Mouse (Mus musculus) embryonic facial prominence, embryonic 15.5 days (tissue): Measurements from ENCODE around the gene Kcnk7. TPM values are rescaled to one million over a fixed set of nuclear protein-coding genes. Genes with fewer than 3 reads are reported as not detected.

Experiments used
- ATAC-seq: fragments of 200-750 bp; cut with Nextera tagmentation; 2 replicates; pipeline ENCODE4 v1.8.0; 2017; ENCODE audit warnings: low read depth, moderate TSS enrichment; ENCODE audit not compliant: insufficient number of reproducible peaks, low FRiP score, low TSS enrichment
- H3K27ac ChIP-seq: fragments of 300-500 bp; sonication (generic); replicated peaks from 2 replicates; pipeline ENCODE4 v1.5.1; 2015; ENCODE audit warnings: mild to moderate bottlenecking, inconsistent platforms
- H3K27me3 ChIP-seq: fragments of 300-500 bp; sonication (generic); 2 replicates; pipeline ENCODE4 v1.6.1; 2015; ENCODE audit warnings: inconsistent platforms
- H3K36me3 ChIP-seq: fragments of 300-500 bp; sonication (generic); 2 replicates; pipeline ENCODE4 v1.6.1; 2015; ENCODE audit warnings: mild to moderate bottlenecking, inconsistent platforms
- H3K4me1 ChIP-seq: fragments of 300-500 bp; sonication (generic); 2 replicates; pipeline ENCODE4 v1.6.1; 2015; ENCODE audit warnings: inconsistent platforms
- H3K4me2 ChIP-seq: fragments of 300-500 bp; sonication (generic); replicated peaks from 2 replicates; pipeline ENCODE4 v1.6.1; 2015; ENCODE audit warnings: mild to moderate bottlenecking, inconsistent platforms
- H3K4me3 ChIP-seq: fragments of 300-500 bp; sonication (generic); replicated peaks from 2 replicates; pipeline ENCODE4 v1.5.1; 2015; ENCODE audit warnings: mild to moderate bottlenecking, inconsistent platforms
- H3K9ac ChIP-seq: fragments of 300-500 bp; sonication (generic); 2 replicates; pipeline ENCODE4 v1.6.1; 2015; ENCODE audit warnings: inconsistent platforms
- H3K9me3 ChIP-seq: fragments of 300-500 bp; sonication (generic); replicated peaks from 2 replicates; pipeline ENCODE4 v1.6.1; 2016; ENCODE audit warnings: inconsistent platforms
- WGBS: fragments of 180-500 bp; shearing (Covaris S2); methylation state at CpG from one replicate; pipeline ENCODE4 v1.1.7; 2015; 5-methylcytosine and 5-hydroxymethylcytosine counted together
- polyA plus RNA-seq: library from polyadenylated mRNA; unstranded; fragments of >200 nt; fragmentation: Nextera tagmentation; extraction: Ambion mirVana; gene quantifications from 2 replicates; pipeline ENCODE4 v1.2.1, GENCODE M21; 2015

Kcnk7 gene
- polyA plus RNA-seq, 1 experiment from 2014 or later, result 3.8 TPM

DNA sequence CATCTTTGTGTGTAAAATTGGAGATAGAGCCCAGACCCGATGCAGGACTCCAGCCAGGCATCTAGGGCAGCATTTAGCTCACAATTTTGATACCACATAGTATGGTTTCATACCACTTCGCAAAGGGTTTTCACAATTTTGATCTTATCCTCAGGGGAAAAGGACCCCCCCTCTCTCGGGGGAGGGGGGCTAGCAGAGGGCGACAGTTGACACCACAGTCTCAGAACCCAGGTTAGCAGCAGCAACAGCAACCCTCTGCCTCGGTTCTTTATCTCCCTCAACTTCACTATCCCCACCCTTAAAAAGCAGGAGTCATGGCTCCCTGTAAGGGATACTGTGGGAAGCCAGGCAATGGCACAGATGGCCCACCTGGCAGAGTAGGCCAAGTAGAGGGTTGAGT is 9.1 kb downstream of the Kcnk7 start:
- 65% methylated on average over 5 of the region's 5 CpGs for WGBS
- H3K27me3 ChIP-seq, result no peaks in the 10 kb centered on the region
- no peak overlapping the region for H3K9ac ChIP-seq
- H3K27ac ChIP-seq, result peak overlapping the region; percentile 63
- H3K4me2 ChIP-seq, result no peak overlapping the region; the same call in 1 of the 2 replicates
- peaks cover 53% of the 10 kb centered on the region for H3K36me3 ChIP-seq
- no peaks in the 10 kb centered on the region for H3K9me3 ChIP-seq
- no peak overlapping the region for H3K4me3 ChIP-seq
- peaks cover 22% of the 10 kb centered on the region for H3K4me1 ChIP-seq
- 0 out of 2 replicates have a peak, but pooled peaks have one; percentile 17 for ATAC-seq

DNA sequence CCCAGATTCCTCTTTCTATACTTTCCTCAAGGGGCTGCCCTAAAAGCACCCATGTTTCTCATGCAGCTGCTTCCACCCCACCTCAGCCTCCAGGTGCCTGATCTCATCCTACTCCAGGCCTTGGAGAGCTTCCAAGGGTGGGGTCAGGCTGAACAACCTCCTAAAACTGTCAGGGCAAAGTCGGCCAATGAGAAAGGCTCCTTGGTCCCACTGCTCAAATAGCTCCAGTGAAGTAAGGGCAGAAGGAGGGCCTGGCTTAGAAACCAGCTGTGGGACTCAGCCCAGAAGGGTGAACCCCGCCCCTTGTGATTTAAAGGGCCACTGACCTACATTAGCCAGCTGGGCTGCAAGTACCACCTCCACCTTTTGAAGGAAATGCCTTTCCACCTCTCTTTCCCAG is 9.6 kb downstream of the Kcnk7 start:
- Histone ChIP-seq H3K27ac (peak overlapping the region; percentile 63), H3K9ac (no peak overlapping the region), H3K4me3 (no peak overlapping the region; the same call in 1 of the 2 replicates), H3K36me3 (peaks cover 53% of the 10 kb centered on the region), H3K4me2 (no peak overlapping the region; the same call in 1 of the 2 replicates), H3K9me3 (no peaks in the 10 kb centered on the region), H3K27me3 (no peaks in the 10 kb centered on the region), H3K4me1 (peaks cover 22% of the 10 kb centered on the region)
- peak; percentile 64; the same call in 1 of the 2 replicates for ATAC-seq
- WGBS, result 18% methylated on average over 2 of the region's 2 CpGs

DNA sequence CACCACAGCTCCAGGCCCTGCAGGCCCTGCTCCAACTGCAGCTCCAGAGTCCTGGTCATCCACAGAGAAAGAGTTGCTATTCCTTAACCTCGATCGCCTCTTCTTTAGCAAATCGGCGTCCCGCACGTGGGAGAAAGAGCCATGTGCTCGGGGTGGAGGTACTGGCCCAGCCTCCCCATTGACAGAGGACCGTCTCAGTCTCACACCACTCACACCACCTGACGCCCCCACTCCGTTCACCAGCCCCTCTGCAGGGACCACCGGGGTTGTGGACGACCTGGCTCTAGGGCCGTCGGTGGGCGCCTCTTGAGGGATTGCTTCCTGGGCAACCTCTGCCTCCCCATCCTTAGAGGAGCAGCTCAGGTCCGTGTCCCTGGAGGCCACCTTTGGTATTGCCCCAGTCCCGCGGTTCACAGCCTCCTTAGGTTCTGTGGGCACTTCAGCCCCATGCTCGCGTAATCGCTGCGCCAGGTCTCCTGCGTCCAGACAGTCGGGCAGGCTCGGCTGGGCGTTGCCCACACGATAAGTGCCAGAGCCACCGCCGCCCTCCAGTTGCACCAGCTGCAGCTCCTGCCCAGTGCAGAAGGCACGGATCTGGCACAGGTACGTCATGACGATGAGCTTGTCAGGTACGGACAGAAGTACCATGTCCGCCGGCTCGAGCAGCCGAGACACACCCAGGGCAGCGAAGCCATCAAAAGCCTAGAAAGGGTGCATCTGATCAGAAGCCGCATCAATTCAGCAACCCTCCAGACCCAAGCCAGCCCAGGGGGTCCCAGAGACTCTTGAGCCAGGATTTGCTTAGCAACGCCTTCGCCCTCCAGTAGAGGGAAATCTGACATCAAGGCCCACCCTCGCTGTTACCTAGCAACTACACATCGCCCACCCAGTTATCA is 11.9 kb downstream of the Kcnk7 start:
- H3K27ac ChIP-seq, result no peak overlapping the region
- H3K4me1 ChIP-seq, result peaks cover 22% of the 10 kb centered on the region
- WGBS, result 35% methylated on average over 43 of the region's 43 CpGs
- H3K27me3 ChIP-seq, result no peaks in the 10 kb centered on the region
- H3K4me2 ChIP-seq, result no peak overlapping the region
- 0 out of 2 replicates have a peak overlapping the region, but pooled peaks have one; percentile 18 for H3K9ac ChIP-seq
- no peak for ATAC-seq
- no peak overlapping the region for H3K4me3 ChIP-seq
- no peaks in the 10 kb centered on the region for H3K9me3 ChIP-seq
- H3K36me3 ChIP-seq, result peaks cover 56% of the 10 kb centered on the region

DNA sequence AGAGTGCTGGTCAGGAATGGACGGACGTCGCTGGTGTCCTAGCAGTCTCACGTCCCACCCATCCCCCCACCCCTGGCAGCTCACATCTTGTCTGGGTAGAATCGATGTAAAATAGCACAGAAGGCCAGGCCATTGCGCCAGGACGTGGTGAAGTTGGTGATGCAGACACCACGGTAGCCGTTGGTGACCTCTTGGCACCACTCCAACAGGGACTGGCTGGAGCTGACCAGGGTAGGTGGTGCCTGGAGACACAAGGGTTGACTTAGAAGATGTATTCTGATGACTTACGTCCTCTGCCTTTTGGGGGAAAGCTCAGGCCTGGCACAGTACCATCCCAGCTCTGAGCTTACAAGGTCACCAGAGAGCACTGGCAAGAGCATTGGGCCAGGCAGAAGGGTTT is 12.8 kb downstream of the Kcnk7 start:
- Histone ChIP-seq H3K27me3 (no peaks in the 10 kb centered on the region), H3K4me1 (peaks cover 22% of the 10 kb centered on the region), H3K9ac (no peak overlapping the region), H3K4me3 (no peak overlapping the region), H3K9me3 (no peaks in the 10 kb centered on the region), H3K27ac (no peak overlapping the region), H3K4me2 (no peak overlapping the region), H3K36me3 (peaks cover 58% of the 10 kb centered on the region)
- ATAC-seq, result no peak
- 61% methylated on average over 10 of the region's 10 CpGs for WGBS

DNA sequence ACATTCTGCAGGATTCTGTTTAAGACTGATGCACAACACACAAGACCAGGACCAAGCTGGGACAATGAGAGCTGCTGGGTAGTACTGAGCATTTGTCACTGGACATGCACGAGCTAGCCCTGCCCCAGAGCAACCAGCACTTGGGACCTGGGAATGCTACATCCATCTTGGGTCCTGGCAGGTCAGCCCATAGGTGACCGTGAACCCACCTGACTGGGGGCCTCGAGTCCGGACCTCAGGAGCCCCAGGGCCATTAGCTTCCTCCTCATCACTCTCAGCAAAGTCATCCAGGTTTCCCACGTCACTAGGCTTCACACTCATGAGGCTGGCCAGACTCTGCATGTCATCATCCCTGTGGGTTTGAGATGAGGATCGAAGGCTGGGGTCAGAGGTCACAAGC is 17.1 kb downstream of the Kcnk7 start:
- Histone ChIP-seq H3K4me3 (no peak overlapping the region), H3K4me1 (peaks cover 27% of the 10 kb centered on the region), H3K36me3 (peaks cover 64% of the 10 kb centered on the region), H3K4me2 (no peak overlapping the region), H3K9ac (no peak overlapping the region), H3K27me3 (no peaks in the 10 kb centered on the region), H3K9me3 (no peaks in the 10 kb centered on the region), H3K27ac (no peak overlapping the region)
- 86% methylated on average over 6 of the region's 6 CpGs for WGBS
- ATAC-seq, result no peak

DNA sequence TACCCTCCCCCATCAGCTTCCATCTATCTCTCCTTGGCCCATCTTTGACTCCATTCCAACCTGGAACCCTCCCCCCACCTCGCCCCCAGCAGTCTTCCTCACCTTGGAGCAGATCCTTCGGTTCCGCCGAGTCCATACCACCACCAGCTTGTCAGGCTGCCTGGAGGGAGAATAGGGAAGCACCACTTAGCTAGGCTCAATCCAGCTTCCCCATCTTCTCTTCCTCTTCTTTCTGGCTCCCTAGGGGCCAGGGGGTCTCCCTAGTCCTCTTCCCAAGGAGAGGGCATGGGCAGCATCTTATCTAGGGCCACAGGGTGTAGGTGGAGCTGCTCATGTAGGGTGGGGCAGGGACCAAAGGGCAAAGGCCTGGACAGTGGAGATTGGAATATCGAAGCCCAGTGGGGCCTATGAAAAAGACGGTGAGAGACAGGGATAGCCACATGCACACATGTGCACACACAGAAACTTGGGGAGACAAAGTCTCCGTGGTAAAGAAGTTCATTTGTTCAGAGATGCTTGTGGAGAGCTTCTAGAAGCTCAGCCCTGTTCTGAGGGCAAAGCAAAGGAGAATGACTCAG is 18.8 kb downstream of the Kcnk7 start:
- Histone ChIP-seq H3K27ac (no peak overlapping the region), H3K9ac (no peak overlapping the region), H3K9me3 (no peaks in the 10 kb centered on the region), H3K36me3 (peaks cover 56% of the 10 kb centered on the region), H3K4me1 (peaks cover 42% of the 10 kb centered on the region), H3K4me3 (no peak overlapping the region), H3K27me3 (no peaks in the 10 kb centered on the region), H3K4me2 (no peak overlapping the region)
- WGBS, result 84% methylated on average over 7 of the region's 7 CpGs
- no peak for ATAC-seq

DNA sequence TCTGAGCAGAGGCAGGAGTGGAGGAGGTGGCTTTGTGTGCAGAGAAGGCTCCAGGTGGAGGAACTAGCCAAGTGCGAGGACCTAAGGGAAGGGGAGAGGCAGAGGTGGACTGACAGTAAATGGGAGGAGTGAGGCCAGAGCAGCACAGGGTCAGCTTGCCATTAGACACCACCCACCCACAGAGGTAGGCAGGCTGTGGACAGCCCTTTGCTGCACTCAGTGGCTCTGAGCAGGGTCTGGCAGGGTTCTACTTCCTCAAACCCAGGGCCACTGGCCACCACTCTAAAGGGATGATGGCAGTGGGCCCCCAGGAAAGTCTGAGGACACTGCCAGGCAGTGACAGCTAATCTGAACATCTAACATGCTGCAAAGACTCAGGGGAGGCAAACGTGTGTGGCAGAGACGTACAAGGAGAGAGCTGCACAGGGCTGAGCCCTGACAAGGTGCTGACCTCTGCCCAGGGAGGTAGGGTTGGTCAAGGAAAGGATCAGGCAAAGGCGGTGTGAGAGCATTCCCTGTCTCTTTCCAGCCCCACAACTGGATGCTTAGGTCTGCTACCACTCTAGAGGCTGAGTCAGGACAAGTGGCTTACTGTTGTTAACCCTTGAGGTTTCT is 19.9 kb downstream of the Kcnk7 start:
- ATAC-seq, result no peak
- Histone ChIP-seq H3K36me3 (peaks cover 47% of the 10 kb centered on the region), H3K9me3 (no peaks in the 10 kb centered on the region), H3K4me2 (peak overlapping the region; percentile 96), H3K27me3 (no peaks in the 10 kb centered on the region), H3K27ac (no peak overlapping the region), H3K4me1 (peaks cover 50% of the 10 kb centered on the region), H3K4me3 (peak overlapping the region; percentile 72; the same call in 1 of the 2 replicates), H3K9ac (no peak overlapping the region)
- 64% methylated on average over 4 of the region's 4 CpGs for WGBS

DNA sequence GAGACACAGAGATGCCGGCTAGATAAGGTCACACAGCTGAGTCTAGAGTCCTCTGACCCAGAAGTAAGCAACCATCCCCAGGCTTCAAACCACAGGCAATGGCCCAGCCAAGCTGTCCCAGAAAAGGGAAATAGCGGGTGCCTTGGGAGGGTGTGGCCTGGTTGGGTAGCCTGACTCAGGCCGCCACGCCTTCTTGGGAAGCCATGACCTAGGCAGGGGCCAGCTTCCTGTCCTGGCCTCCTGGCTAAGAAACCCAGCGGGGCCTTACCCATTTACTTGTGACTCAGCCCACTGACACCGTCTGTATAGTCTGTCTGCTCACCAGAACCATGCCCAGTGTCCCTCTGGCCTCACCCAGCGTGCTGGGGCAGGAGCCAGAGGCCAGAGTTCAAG is 20.4 kb downstream of the Kcnk7 start:
- 61% methylated on average over 7 of the region's 7 CpGs for WGBS
- peak overlapping the region; percentile 77 for H3K27ac ChIP-seq
- ATAC-seq, result no peak

DNA sequence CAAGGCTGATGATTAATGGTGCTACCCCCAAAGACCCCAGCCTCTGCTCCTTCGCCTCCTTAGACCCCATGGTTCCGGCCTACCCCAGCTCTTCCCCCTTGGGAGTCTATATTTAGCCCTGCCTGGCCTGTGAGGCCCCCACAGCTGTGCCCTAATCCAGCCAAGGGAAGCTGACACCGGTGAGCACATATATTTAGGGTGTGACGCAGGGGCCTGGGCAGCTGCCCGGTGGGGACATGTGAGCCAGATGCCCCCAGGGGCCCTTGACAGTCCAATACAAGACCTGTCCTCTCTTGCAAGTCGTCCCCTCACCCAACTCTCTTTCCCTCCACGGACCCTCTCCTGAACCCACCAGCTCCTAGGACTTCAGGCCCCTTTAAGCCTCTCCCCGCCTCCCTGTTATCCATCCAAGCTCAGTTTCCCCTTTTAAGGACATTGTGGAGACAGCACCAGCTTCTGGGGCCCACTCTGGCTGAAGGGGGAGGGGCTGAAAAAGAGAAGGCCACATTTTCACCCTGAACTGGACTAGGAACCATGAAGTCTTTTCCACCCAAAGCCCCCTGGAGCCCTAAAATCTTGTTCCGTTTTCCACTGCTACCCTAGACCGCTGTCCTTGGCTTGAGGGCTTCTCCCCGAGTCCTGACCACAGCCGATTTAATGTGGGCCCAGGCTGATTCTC is 21.0 kb downstream of the Kcnk7 start:
- peaks cover 35% of the 10 kb centered on the region for H3K36me3 ChIP-seq
- H3K4me3 ChIP-seq, result peak overlapping the region; percentile 72
- peak overlapping the region; percentile 96 for H3K4me2 ChIP-seq
- H3K4me1 ChIP-seq, result peaks cover 57% of the 10 kb centered on the region
- H3K27me3 ChIP-seq, result no peaks in the 10 kb centered on the region
- H3K27ac ChIP-seq, result peak overlapping the region; percentile 77
- ATAC-seq, result 0 out of 2 replicates have a peak, but pooled peaks have one; percentile 31
- 60% methylated on average over 12 of the region's 12 CpGs for WGBS
- H3K9me3 ChIP-seq, result no peaks in the 10 kb centered on the region
- H3K9ac ChIP-seq, result peak overlapping the region; percentile 15; the same call in 1 of the 2 replicates

More for the DNA sequence above, 20.4 kb downstream of the Kcnk7 start:
- Histone ChIP-seq H3K36me3 (peaks cover 42% of the 10 kb centered on the region), H3K9ac (no peak overlapping the region), H3K4me3 (peak overlapping the region; percentile 72), H3K9me3 (no peaks in the 10 kb centered on the region), H3K27me3 (no peaks in the 10 kb centered on the region), H3K4me2 (peak overlapping the region; percentile 96), H3K4me1 (peaks cover 51% of the 10 kb centered on the region)

DNA sequence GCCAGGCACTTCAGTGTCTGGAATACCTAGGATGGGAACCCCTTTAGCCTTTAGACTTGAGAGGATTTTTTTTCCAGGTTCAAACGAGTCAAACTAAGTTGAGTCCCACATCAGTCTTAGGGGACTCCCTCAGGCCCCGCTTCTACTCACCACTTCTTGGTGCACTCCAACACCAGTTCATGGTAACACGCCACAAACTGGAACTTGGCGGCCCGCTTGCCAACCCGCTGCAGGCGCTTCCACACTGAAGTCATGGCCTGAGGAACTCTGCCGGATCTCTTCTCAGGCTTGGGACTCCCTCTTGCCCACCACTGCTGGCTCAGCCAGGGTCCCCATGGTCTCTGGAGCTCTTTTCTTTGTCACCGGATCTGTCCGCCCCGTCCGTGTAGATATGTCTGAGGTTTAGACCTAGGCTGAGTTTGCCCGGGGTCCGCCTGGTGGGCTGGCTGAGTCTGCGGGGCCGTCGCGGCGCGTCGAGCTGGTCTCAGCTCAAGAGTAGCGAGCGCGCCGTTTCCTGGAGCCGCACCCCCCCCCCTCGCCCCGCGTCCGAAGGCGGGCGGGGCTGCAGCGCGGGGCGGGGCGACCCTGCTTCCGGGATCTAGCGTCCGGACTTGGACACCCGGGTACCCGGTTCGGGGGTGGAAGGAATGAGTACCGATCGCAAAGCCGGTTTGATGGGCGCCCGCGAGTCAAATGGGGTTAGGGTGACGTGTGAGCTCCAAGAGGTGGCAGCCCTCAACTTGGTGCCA is 21.8 kb downstream of the Kcnk7 start, which contains the start of gene Ehbp1l1:
Gene Ehbp1l1 (minus strand): TSS at position 551 of the 749 bp plus-strand sequence.
- Histone ChIP-seq H3K27ac (peak within 1 kb of the TSS; percentile 91), H3K27me3 (no peaks in the 10 kb centered on the region), H3K36me3 (peaks cover 30% of the 10 kb centered on the region), H3K9ac (peak within 1 kb of the TSS; percentile 62), H3K4me2 (peak within 1 kb of the TSS; percentile 96), H3K9me3 (no peaks in the 10 kb centered on the region), H3K4me1 (peaks cover 65% of the 10 kb centered on the region), H3K4me3 (peak within 1 kb of the TSS; percentile 72)
- no peak for ATAC-seq
- WGBS, result 8% methylated on average over 49 of the region's 49 CpGs
